Mouse (Mus musculus) erythroid progenitor cell, adult 5-6 weeks (primary cell): ENCODE measurements around the gene Trio. TPM values are rescaled to one million over a fixed set of nuclear protein-coding genes. Genes with fewer than 3 reads are reported as not detected.

Source experiments
- ATAC-seq: replicated peaks from 2 replicates; pipeline ENCODE4 v1.8.0; 2016; ENCODE audit warnings: moderate number of reproducible peaks, mild to moderate bottlenecking, moderate TSS enrichment, inconsistent platforms; ENCODE audit not compliant: poor library complexity, low FRiP score, severe bottlenecking
- total RNA-seq, 2 experiments: library from RNA; stranded (forward) in 1 of 2; stranded (reverse) in 1 of 2; fragments of 150-400 nt in 1 of 2; fragments of 186-747, 209-891 nt in 1 of 2; gene quantifications; 2 replicates each; pipeline versions ENCODE4 v1.2.3 to v1.2.4; 2015 to 2017; ENCODE audit warnings: low replicate concordance in 2 of 2

The Trio gene
- total RNA-seq, 2 experiments from 2014 or later, result 3.4 to 6.3 TPM

DNA sequence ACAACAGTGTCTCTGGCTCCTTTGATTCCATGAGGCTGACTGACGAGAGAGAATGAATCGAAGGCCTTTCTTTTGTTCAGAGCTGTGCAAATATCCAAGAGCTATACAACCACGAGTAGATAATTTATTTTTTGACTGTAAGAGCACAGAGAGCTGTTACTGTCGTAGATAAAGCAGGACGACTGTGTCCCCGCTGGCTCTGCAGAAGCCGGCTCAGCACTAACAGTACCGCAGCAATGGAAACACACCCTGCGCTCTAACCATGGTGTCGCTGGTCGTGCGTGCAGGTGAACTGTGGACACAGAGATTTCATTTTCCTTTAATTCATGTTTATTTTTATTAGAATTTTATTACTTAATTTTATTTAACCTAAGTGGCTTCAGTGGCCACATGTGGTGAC lies 131.5 kb downstream of the Trio start:
- ATAC-seq, result no peak

DNA sequence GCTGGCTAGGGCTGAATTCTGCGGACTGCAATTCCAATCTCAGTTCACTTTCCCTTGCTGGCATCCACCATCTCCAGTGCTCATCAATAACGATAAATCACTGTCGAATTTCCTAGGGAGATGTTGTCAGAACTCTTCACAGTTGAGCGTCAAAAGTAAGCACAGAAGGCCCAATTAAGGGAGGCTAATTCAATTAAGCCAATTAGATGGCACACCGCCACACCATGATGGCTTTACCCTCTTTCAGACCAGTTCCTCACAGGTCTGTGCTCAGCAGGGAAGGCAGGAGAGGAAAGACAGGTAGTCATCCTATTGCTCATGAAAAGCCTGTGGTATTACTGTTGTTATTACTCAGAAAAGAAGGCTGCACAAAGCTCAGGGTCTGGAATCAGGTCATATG lies 133.6 kb downstream of the Trio start:
- no peak for ATAC-seq

DNA sequence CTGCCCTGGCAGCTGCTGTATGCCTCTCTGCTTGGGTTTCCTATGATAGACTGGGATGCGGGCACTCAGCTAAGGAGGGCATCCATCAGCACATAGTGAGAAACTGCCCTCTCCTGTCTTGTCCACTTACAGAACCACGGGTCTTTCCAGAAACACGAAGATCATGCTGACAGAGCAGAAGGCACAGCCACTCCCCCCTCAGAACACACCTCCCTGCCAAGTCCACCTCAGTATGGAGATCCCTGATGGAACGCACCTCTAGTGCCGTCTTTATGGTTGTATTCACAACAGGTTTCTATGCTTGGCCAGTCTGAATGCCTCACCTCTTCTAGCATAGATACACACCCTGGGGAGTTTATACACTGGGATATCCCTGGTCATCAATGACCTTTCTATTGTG lies 135.0 kb downstream of the Trio start:
- no peak for ATAC-seq

- ATAC-seq, result no peak
Measured at GRCm38 (mm10) chr15:27888153-27888552, 137.5 kb downstream of the Trio start.

- ATAC-seq, result no peak
Measured at GRCm38 (mm10) chr15:27886992-27887391, 138.7 kb downstream of the Trio start.

DNA sequence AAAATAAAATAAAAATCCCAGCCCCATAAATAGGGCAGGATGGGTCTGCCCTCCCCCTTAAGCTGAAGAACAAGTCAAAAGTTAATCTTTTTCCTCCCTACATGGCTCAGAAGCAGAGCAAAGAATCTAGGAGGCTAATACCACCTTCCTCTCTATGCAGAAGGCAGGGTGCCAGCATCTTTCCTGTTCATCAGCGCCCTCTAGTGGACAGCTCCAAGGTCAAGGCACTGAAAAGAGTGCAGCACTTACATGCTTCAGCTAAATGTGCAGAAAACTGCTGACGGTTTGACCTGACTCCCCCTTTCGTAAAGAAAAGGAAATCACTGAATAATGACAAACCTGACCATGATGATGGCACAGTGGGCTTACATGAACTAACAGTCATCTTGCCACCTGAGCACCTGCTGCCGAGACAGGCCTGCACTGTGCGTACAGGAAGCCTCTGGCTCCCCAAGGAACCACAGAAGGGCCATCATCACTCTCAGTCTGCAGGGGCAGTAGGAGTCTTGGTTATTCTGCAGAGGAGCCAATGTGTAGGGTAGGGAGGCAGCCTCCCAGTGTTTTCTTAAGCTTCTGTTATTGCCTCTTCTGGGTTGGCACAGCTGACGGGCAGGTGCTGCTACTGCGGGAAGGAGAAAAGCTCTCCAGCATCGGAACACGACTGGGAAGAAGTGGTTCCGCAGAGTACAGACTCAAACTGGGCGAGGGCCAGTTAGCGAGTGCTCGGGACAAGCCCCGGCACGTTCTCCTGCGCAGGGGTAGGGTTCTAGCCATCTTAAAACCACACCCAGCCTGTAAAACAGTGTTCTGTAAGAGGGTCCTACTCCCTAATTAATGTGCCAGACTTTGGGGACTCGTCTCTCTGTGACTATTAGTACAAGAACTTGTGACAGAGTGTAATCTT lies 141.0 kb downstream of the Trio start:
- peak; percentile 81 for ATAC-seq

DNA sequence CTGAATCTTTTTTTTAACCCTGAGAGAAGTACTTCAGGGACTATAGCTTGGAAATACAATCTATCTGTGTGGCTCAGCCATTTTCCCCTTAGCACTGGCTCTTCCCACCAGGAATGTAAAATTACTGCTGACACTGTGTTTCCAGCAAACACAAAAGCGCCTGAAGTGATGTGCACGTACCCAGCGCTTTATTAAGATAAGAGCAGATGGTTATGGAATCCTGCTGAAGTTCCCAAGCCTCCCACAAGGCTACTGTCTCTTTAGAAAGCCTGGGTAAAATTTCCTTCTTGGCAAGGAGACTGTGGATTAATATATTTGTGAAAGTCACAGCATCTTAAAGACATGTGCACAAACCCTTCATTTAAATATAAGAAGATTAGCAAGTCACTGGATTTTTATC lies 141.8 kb downstream of the Trio start:
- no peak for ATAC-seq

DNA sequence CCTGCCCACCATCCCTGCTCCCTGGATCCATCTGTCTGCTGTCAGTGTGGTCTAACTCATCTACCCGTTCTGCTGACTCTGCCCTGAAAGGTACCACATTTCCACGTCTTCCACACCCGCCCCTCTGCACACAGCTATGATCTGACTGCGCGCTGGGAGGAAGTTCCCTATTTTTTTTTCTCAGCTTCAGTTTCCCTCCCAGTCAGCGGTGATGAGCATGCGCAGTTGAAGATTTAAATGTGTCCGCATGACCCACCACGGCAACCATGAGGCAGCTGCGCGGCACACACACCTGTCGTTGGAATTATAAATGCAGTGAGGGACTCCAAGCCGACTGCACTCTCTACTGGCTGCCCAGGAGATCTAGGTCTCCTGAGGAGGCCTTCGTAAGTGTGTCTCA lies 142.8 kb downstream of the Trio start:
- no peak for ATAC-seq

DNA sequence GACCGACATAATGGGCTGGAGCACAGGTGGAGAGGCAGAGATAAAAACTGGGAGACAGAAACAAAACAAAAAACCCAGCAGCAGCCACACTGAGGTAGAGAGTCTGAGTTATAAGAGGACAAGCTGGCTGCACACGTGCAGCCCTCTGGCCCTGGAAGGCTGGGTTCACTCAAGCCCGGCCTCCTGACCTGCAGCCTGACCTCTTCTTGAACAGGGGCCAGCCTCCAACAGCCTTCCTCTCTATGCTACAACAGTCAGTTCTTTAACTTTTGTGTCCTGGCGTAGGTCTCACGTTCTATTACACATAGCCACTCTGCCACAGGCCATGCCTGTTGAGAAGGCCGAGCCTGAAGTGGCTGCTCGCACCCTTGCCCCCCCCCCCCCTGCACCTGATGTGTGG lies 147.8 kb downstream of the Trio start:
- no peak for ATAC-seq

DNA sequence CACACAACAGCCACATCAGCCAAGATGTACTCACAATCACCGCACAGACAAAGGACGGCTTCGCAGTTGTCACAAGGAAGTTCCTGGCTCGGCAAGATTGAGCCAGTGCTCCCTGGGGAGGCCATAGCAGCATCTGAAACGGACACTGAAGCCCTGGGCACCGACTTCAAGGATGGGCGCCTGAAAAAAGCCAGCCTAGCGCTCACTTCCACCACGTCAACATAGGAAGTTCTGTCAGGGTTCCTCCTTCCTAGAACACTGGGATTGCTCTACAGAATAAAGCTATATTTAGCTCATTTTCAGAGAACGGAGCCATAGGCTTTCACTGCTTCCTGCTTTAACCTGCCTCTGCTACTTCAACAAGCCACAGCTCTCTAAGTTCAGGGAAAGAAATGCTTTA lies 149.3 kb downstream of the Trio start:
- ATAC-seq, result no peak

DNA sequence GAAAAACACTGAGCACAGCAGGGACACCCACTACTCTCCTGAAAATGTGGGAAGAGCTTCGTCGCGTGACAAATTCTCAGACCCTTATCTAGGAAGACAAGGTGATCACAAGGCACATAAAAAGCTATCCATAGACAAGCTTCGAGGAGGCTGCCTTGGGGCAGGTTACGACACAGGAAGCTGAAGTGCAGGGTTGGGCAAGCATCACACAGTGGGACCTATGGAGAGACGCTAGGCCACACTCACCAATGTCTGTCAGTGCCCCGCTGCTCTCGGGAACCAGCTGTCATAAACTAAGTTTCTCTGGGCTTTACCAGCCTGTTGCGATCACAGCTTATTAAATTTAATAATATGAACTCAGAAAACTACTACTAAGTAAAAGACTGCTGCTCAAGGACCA lies 149.9 kb downstream of the Trio start:
- no peak for ATAC-seq

- no peak for ATAC-seq
Measured at GRCm38 (mm10) chr15:27873747-27874320, 151.8 kb downstream of the Trio start.

GRCm38 (mm10) chr15:27872286-27872685 lies 153.4 kb downstream of the Trio start:
- no peak for ATAC-seq

DNA sequence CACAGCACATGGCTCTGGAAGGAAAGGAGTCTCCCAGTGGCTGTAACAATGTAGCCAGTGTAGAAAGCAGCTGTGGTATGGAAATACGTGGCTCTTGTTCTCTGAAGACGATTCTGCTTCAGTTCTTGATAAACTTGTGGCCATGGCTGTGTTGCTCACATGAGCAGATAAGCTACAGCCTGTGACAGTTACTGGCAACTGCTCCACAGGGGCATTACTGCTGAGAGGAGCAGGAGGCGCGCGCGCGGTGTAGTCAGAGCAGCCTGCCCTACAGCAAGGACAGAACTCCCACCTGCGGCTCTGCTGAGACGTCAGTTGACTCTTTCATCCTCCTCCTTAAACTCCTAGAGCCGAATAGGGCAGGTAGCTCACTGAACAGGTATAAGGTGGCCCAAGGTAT lies 153.9 kb downstream of the Trio start:
- ATAC-seq, result peak; percentile 69; the same call in 1 of the 2 replicates

DNA sequence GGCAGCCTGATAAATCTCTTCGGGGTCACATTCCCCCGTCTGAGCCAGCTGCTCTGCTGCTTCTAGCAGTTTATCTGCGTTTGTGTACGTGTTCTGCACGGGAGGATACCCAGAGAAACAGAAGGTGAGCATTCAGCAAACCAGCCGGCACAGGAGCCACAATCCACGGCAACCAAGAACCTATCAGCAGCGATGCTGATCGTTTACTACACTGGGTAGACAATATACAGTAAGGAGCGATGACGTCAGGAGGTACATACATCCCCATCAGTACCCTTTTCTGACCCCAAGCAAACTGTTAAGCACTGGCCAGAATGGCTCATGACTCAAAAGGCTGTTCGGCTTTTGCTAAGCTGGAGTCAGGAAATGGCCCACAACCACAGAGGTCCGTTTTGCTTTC lies 154.4 kb downstream of the Trio start:
- ATAC-seq, result no peak

DNA sequence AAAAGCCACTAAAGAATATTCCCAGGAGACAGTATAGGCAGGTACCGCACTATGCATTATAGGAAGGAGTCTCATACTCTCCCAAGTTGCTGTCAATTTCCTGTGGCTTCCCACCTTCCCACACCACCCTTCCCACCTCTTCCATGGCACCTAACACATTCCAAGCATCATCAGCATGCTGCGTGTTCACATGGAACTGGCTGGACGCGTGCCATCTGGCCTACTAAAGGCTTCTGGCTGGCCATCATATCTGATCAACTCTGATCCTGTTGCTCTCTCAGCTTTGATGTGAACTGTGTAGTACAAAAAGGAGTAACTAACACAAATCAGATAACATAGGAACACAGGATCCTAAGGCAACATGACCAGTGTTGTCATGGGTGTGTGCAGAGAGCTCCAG lies 156.6 kb downstream of the Trio start:
- no peak for ATAC-seq

DNA sequence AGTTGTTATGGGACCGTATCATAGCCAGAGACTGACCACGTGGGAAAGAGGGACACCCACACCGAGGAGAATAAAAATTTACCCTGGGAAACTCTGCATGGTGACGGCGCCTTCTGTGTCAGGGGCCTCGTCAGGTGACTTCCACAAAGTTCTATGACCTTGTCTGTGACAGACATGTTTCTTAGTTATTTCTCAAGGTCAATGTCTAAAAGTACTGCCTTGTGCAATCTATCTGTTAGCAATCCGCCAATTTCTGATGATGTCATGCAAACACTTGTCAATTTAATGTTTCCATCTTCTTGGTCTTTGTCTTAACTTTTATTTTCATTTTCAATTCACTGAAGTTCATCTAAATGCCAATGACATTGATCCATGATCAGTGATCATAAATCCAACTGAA lies 157.8 kb downstream of the Trio start:
- no peak for ATAC-seq

DNA sequence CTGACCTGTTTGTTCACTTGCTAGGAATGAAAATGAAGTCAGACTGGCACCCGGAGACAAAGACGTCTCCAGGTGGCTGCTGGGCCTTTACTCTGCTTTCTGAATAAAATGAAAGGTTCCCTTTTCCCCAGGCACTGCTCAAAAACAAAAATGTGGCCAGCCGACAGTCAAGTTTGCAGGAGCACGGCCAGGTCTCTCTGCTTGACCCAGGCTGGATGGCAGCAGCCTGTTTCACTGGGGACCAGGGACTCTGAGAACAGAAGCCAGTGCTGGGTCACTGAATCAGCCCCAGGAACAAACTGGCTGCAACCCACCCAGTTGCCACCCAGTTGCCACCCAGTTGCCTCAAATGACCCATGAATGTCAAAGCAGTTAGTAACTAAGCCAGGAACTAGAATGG lies 159.2 kb downstream of the Trio start:
- ATAC-seq, result no peak

DNA sequence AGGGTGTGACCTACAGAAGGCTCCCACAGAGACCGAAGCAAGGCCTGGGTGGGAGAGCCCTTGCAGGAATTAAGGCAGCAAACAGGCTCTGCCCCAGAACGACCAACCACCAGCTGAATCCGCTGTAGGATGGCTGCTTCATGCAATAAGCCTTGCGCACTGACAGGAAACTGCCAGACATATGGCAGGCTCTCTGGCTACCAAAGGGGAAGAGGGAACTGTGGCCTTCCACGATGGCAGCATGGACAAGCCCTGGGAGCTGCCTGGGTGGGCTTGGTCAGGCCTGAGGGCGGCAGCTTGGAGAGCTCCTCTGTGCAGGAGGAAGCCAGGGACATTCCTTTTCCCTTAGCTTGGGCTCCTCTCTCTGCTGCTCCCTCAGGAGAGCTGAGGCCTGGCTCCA lies 159.6 kb downstream of the Trio start:
- ATAC-seq, result no peak

- no peak for ATAC-seq
Measured at GRCm38 (mm10) chr15:27864397-27864796, 161.3 kb downstream of the Trio start.

- no peak for ATAC-seq
Measured at GRCm38 (mm10) chr15:27862949-27863348, 162.7 kb downstream of the Trio start.

GRCm38 (mm10) chr15:27860439-27860838 lies 165.2 kb downstream of the Trio start:
- no peak for ATAC-seq
